9 mouse cellular contexts compared by ENCODE assay signal in genomic region chr2:45435261-45435980, GRCm38 (mm10).
DNase-seq lines count a peak whose midpoint lies in the region; ATAC-seq and TF ChIP-seq lines count a peak whose summit lies in the region.
"Had no signal": no experiment of that assay in that cellular context is flagged by ENCODE, and none has a peak within 500 bp of the region (broad histone marks: within the 10 kb centered on the region; RNA-seq: fewer than 3 reads in every experiment).

No protein-coding gene starts in this region.

- peak; percentile 89 for ATAC-seq in liver, postnatal 0 days
- ATAC-seq in liver, embryonic 11.5 days (replicated peaks; ENCODE audit: low FRiP score), result no peak

- no peaks in the 10 kb centered on the region for H3K9me3 ChIP-seq in liver, postnatal 0 days (ENCODE audit: low read length)
- H3K9me3 ChIP-seq in liver, embryonic 11.5 days (ENCODE audit: control insufficient read depth, low read length), result no peaks in the 10 kb centered on the region
- no peaks in the 10 kb centered on the region for H3K9me3 ChIP-seq in hindbrain, embryonic 10.5 days
- H3K9me3 ChIP-seq: embryonic facial prominence, embryonic 13.5 days had no signal

- WGBS in liver, postnatal 0 days (ENCODE audit: insufficient replicate concordance), result 71% methylated on average over 6 of the region's 6 CpGs
- WGBS in liver, embryonic 11.5 days, result 75% methylated on average over 6 of the region's 6 CpGs
- 77% methylated on average over 6 of the region's 6 CpGs for WGBS in hindbrain, embryonic 10.5 days

- H3K27ac ChIP-seq in liver, postnatal 0 days (ENCODE audit: low read depth), result no peak overlapping the region
- no peak overlapping the region for H3K27ac ChIP-seq in liver, embryonic 11.5 days (ENCODE audit: low read depth, low read length)
- H3K27ac ChIP-seq in hindbrain, embryonic 10.5 days, result no peak overlapping the region
- H3K27ac ChIP-seq: embryonic facial prominence, embryonic 13.5 days had no signal

- no peaks in the 10 kb centered on the region for H3K4me1 ChIP-seq in liver, postnatal 0 days (ENCODE audit: insufficient read depth)
- H3K4me1 ChIP-seq in liver, embryonic 11.5 days (replicated peaks; ENCODE audit: control insufficient read depth, insufficient read depth, low read length), result peaks cover 13% of the 10 kb centered on the region
- H3K4me1 ChIP-seq in hindbrain, embryonic 10.5 days (replicated peaks), result peaks cover 11% of the 10 kb centered on the region; the same call in 1 of the 2 replicates

- no peaks in the 10 kb centered on the region for H3K27me3 ChIP-seq in liver, postnatal 0 days (ENCODE audit: insufficient read depth, low read length)
- H3K27me3 ChIP-seq in liver, embryonic 11.5 days (replicated peaks; ENCODE audit: control insufficient read depth, insufficient read depth, low read length), result no peaks in the 10 kb centered on the region
- H3K27me3 ChIP-seq in hindbrain, embryonic 10.5 days (ENCODE audit: insufficient read depth, poor library complexity, severe bottlenecking), result no peaks in the 10 kb centered on the region
- H3K27me3 ChIP-seq: embryonic facial prominence, embryonic 13.5 days had no signal

- no peak overlapping the region for H3K4me3 ChIP-seq in liver, postnatal 0 days (ENCODE audit: low read depth, low read length)
- H3K4me3 ChIP-seq in liver, embryonic 11.5 days (ENCODE audit: low read depth, low read length), result no peak overlapping the region
- H3K4me3 ChIP-seq in hindbrain, embryonic 10.5 days, result no peak overlapping the region
- H3K4me3 ChIP-seq: embryonic facial prominence, embryonic 13.5 days had no signal

- H3K4me2 ChIP-seq in liver, postnatal 0 days (ENCODE audit: low read depth, low read length), result no peak overlapping the region
- no peak overlapping the region for H3K4me2 ChIP-seq in liver, embryonic 11.5 days
- H3K4me2 ChIP-seq: embryonic facial prominence, embryonic 13.5 days had no signal

- DNase-seq in cerebellum, postnatal 10 days, result peak; percentile 6 to 16
- no peak for DNase-seq in cerebellum, adult 11 months
- DNase-seq in liver, postnatal 0 days, result peak; percentile 75
- DNase-seq in liver, embryonic 11.5 days (ENCODE audit: low spot score), result no peak
- peak; percentile 54 for DNase-seq in fat pad, adult 2 months (ENCODE audit: extremely low read depth, low read depth, low spot score)
- peak; percentile 89 to 91 for DNase-seq in kidney, postnatal 36 days
- no peak for DNase-seq in thymus, postnatal 36 days
- DNase-seq in hindbrain, embryonic 10.5 days (ENCODE audit: low spot score), result no peak

- H3K36me3 ChIP-seq in liver, postnatal 0 days (replicated peaks; ENCODE audit: insufficient read depth, low read length), result no peaks in the 10 kb centered on the region
- H3K36me3 ChIP-seq in liver, embryonic 11.5 days (ENCODE audit: control insufficient read depth, insufficient read depth, low read length), result no peaks in the 10 kb centered on the region
- H3K36me3 ChIP-seq in hindbrain, embryonic 10.5 days, result no peaks in the 10 kb centered on the region
- H3K36me3 ChIP-seq: embryonic facial prominence, embryonic 13.5 days had no signal

- no peak overlapping the region for H3K9ac ChIP-seq in liver, postnatal 0 days (replicated peaks)
- H3K9ac ChIP-seq in liver, embryonic 11.5 days (ENCODE audit: low read depth, low read length), result no peak overlapping the region
- H3K9ac ChIP-seq: embryonic facial prominence, embryonic 13.5 days had no signal

- no peak for TF ChIP-seq EP300 in liver, postnatal 0 days (IDR thresholded peaks at IDR 0.05; ENCODE audit: low read depth)

- TF ChIP-seq CTCF in liver, postnatal 0 days (IDR thresholded peaks at IDR 0.05; ENCODE audit: low read depth), result no peak

Comparison
In these comparisons a context has a peak if more than half of its experiments do, and no peak if none do; other contexts are left out.
1. DNase-seq: peak in cerebellum, postnatal 10 days (2 of 2), liver, postnatal 0 days (single experiment), fat pad, adult 2 months (single experiment) and kidney, postnatal 36 days (2 of 2); none in cerebellum, adult 11 months (single experiment), liver, embryonic 11.5 days (single experiment), thymus, postnatal 36 days (0 of 2) and hindbrain, embryonic 10.5 days (single experiment).